Mouse (Mus musculus) urinary bladder, postnatal 14 days (tissue): Measurements from ENCODE around the gene 1600012H06Rik.
"Not testable (repeated sequence)": the region's sequence is repeated elsewhere in the genome, so short reads cannot be mapped to it uniquely, and the experiment has no call there.

Experiments used
- DNase-seq: peaks from one replicate; pipeline ENCODE4 v3.0.0; 2021; ENCODE audit warnings: low spot score

The 1600012H06Rik gene

GRCm38 (mm10) chr17:14943729-14944059 is 710 bp downstream of the 1600012H06Rik start:
- no peak for DNase-seq

- no peak for DNase-seq
Measured at GRCm38 (mm10) chr17:14944551-14944950, 1.6 kb downstream of the 1600012H06Rik start.

- peak; percentile 21 for DNase-seq
Measured at GRCm38 (mm10) chr17:14949161-14949827, 6.3 kb downstream of the 1600012H06Rik start.

GRCm38 (mm10) chr17:14953452-14953851 is 10.5 kb downstream of the 1600012H06Rik start:
- DNase-seq, result no peak

- no peak for DNase-seq
Measured at GRCm38 (mm10) chr17:14958686-14959327, 15.8 kb downstream of the 1600012H06Rik start.

- no peak for DNase-seq
Measured at GRCm38 (mm10) chr17:14959979-14960378, 17.0 kb downstream of the 1600012H06Rik start.

- peak; percentile 16 for DNase-seq
Measured at GRCm38 (mm10) chr17:14960520-14960919, 17.5 kb downstream of the 1600012H06Rik start.

GRCm38 (mm10) chr17:14960951-14961556 is 18.1 kb downstream of the 1600012H06Rik start, which contains the start of gene Phf10:
TSS of gene Phf10 (minus strand) at chr17:14961273.
- DNase-seq, result peak; percentile 23

GRCm38 (mm10) chr17:14961557-14962154 is 18.7 kb downstream of the 1600012H06Rik start:
- DNase-seq, result not testable (repeated sequence)

- DNase-seq, result not testable (repeated sequence)
Measured at GRCm38 (mm10) chr17:14968373-14968913, 25.5 kb downstream of the 1600012H06Rik start.

- DNase-seq, result not testable (repeated sequence)
Measured at GRCm38 (mm10) chr17:14977718-14978361, 34.9 kb downstream of the 1600012H06Rik start.

- not testable (repeated sequence) for DNase-seq
Measured at GRCm38 (mm10) chr17:14978362-14979038, 35.5 kb downstream of the 1600012H06Rik start, which contains the start of the genes 9030025P20Rik and Gm3417. TSS of gene 9030025P20Rik (plus strand) at chr17:14978468. TSS of gene Gm3417 (minus strand) at chr17:14978790.

- not testable (repeated sequence) for DNase-seq
Measured at GRCm38 (mm10) chr17:14990116-14990702, 47.2 kb downstream of the 1600012H06Rik start.

- not testable (repeated sequence) for DNase-seq
Measured at GRCm38 (mm10) chr17:14992522-14993138, 49.6 kb downstream of the 1600012H06Rik start.

GRCm38 (mm10) chr17:14993139-14993832 is 50.3 kb downstream of the 1600012H06Rik start:
- not testable (repeated sequence) for DNase-seq

- DNase-seq, result not testable (repeated sequence)
Measured at GRCm38 (mm10) chr17:14994140-14994539, 51.2 kb downstream of the 1600012H06Rik start.

GRCm38 (mm10) chr17:15000047-15000446 is 57.1 kb downstream of the 1600012H06Rik start:
- DNase-seq, result not testable (repeated sequence)

GRCm38 (mm10) chr17:15009088-15009487 is 66.1 kb downstream of the 1600012H06Rik start:
- DNase-seq, result not testable (repeated sequence)
